In genomic region chr1:155794855-155795254, GRCm38 (mm10) we compare ENCODE assay signal across 26 mouse cellular contexts. TPM values are rescaled to one million over a fixed set of nuclear protein-coding genes. Genes with fewer than 3 reads are reported as not detected.
DNase-seq lines count a peak whose midpoint lies in the region; ATAC-seq and TF ChIP-seq lines count a peak whose summit lies in the region.
"Had no signal": no experiment of that assay in that cellular context is flagged by ENCODE, and none has a peak within 500 bp of the region (broad histone marks: within the 10 kb centered on the region; RNA-seq: fewer than 3 reads in every experiment).

No protein-coding gene starts in this region.

- H3K9ac ChIP-seq in liver, adult 2 months (ENCODE audit: low read depth, low read length) = peak overlapping the region; percentile 5; the same call in 1 of the 2 replicates
- no peak overlapping the region for H3K9ac ChIP-seq in midbrain, embryonic 11.5 days (ENCODE audit: low read length)
- H3K9ac ChIP-seq: embryonic facial prominence, embryonic 12.5 days; forebrain, embryonic 13.5 days; forebrain, embryonic 15.5 days; forebrain, postnatal 0 days had no signal

- H3K27me3 ChIP-seq in liver, adult 2 months (ENCODE audit: control insufficient read depth, insufficient read depth, low read length) = no peaks in the 10 kb centered on the region
- no peaks in the 10 kb centered on the region for H3K27me3 ChIP-seq in midbrain, embryonic 11.5 days (ENCODE audit: control insufficient read depth, insufficient read depth, low read length)
- H3K27me3 ChIP-seq in midbrain, embryonic 10.5 days (ENCODE audit: low read depth, poor library complexity, severe bottlenecking) = no peaks in the 10 kb centered on the region
- H3K27me3 ChIP-seq: CH12.LX; embryonic facial prominence, embryonic 12.5 days; forebrain, embryonic 13.5 days; forebrain, embryonic 15.5 days; Patski had no signal

- H3K27ac ChIP-seq in liver, adult 2 months (replicated peaks; ENCODE audit: insufficient read depth, low read depth, low read length) = peak overlapping the region; percentile 66
- no peak overlapping the region for H3K27ac ChIP-seq in midbrain, embryonic 11.5 days (ENCODE audit: low read depth, low read length)
- no peak overlapping the region for H3K27ac ChIP-seq in midbrain, embryonic 10.5 days (replicated peaks)
- H3K27ac ChIP-seq: embryonic facial prominence, embryonic 10.5 days; embryonic facial prominence, embryonic 12.5 days; forebrain, embryonic 13.5 days; forebrain, embryonic 15.5 days had no signal

- TF ChIP-seq CTCF in liver, adult 2 months (IDR thresholded peaks at IDR 0.05; ENCODE audit: low read depth, low read length) = no peak

- peaks cover 10% of the 10 kb centered on the region; the same call in 1 of the 2 replicates for H3K79me2 ChIP-seq in liver, adult 2 months (ENCODE audit: control insufficient read depth, insufficient read depth, low read length)

- H3K4me2 ChIP-seq in midbrain, embryonic 11.5 days = no peak overlapping the region
- H3K4me2 ChIP-seq: embryonic facial prominence, embryonic 12.5 days; forebrain, embryonic 13.5 days; forebrain, embryonic 15.5 days had no signal

- TF ChIP-seq POLR2A in liver, adult 2 months (IDR thresholded peaks at IDR 0.05; ENCODE audit: extremely low read depth, insufficient read depth, low read length) = no peak

- H3K4me3 ChIP-seq in liver, adult 2 months (ENCODE audit: insufficient read depth, low read depth, low read length) = no peak overlapping the region
- no peak overlapping the region for H3K4me3 ChIP-seq in midbrain, embryonic 11.5 days (ENCODE audit: low read depth, low read length)
- no peak overlapping the region for H3K4me3 ChIP-seq in midbrain, embryonic 10.5 days
- H3K4me3 ChIP-seq: embryonic facial prominence, embryonic 10.5 days; embryonic facial prominence, embryonic 12.5 days; forebrain, embryonic 13.5 days; forebrain, embryonic 15.5 days had no signal

- ATAC-seq in midbrain, embryonic 11.5 days (ENCODE audit: low FRiP score) = no peak
- ATAC-seq: activated CD4-positive, CD25-positive, alpha-beta regulatory T cell, adult 4 months; CD4-positive, CD25-positive, alpha-beta regulatory T cell, adult 4 months; forebrain, embryonic 13.5 days; forebrain, embryonic 15.5 days; forebrain, postnatal 0 days; Patski had no signal

- 13% methylated on average over 6 of the region's 6 CpGs for WGBS in liver, adult 2 months
- 90% methylated on average over 6 of the region's 6 CpGs for WGBS in midbrain, embryonic 11.5 days
- 87% methylated on average over 6 of the region's 6 CpGs for WGBS in midbrain, embryonic 10.5 days

- peaks cover 37% of the 10 kb centered on the region for H3K4me1 ChIP-seq in liver, adult 2 months (ENCODE audit: control insufficient read depth, insufficient read depth, low read length)
- no peaks in the 10 kb centered on the region; the same call in 1 of the 2 replicates for H3K4me1 ChIP-seq in midbrain, embryonic 11.5 days (ENCODE audit: control insufficient read depth, insufficient read depth, low read length)
- H3K4me1 ChIP-seq in midbrain, embryonic 10.5 days = peaks cover 13% of the 10 kb centered on the region
- H3K4me1 ChIP-seq: embryonic facial prominence, embryonic 12.5 days had no signal

- no peaks in the 10 kb centered on the region for H3K9me3 ChIP-seq in midbrain, embryonic 11.5 days (ENCODE audit: control insufficient read depth, low read length)
- H3K9me3 ChIP-seq in midbrain, embryonic 10.5 days (replicated peaks) = no peaks in the 10 kb centered on the region
- H3K9me3 ChIP-seq: embryonic facial prominence, embryonic 10.5 days; embryonic facial prominence, embryonic 12.5 days; forebrain, embryonic 13.5 days; forebrain, embryonic 15.5 days; G1E had no signal

- DNase-seq in adrenal gland, adult 2 months = peak; percentile 41
- DNase-seq in adrenal gland, adult 18-20 months (ENCODE audit: low spot score in 2 of 2) = no peak
- DNase-seq in liver, adult 2 months (ENCODE audit: extremely low read depth, low read depth, low spot score) = peak; percentile 88
- DNase-seq in liver = no peak
- DNase-seq in midbrain, embryonic 11.5 days (ENCODE audit: low spot score, missing footprints) = peak; percentile 21
- DNase-seq in midbrain, embryonic 10.5 days (ENCODE audit: low spot score) = no peak
- DNase-seq: adrenal gland, adult 8-10 months; adrenal gland, postnatal 14 days; B cell, adult 2 months; cerebellum, adult 11-12 months; cerebellum, adult 2 months; cerebellum, adult 9-10 months; cerebellum, postnatal 10 days; cerebellum, postnatal 25 days; forebrain, postnatal 0 days had no signal

- H3K36me3 ChIP-seq in liver, adult 2 months (ENCODE audit: control insufficient read depth, insufficient read depth, low read length) = peaks cover 54% of the 10 kb centered on the region
- no peaks in the 10 kb centered on the region for H3K36me3 ChIP-seq in midbrain, embryonic 11.5 days (ENCODE audit: control insufficient read depth, insufficient read depth, low read length)
- peaks cover 41% of the 10 kb centered on the region for H3K36me3 ChIP-seq in midbrain, embryonic 10.5 days
- H3K36me3 ChIP-seq: G1E had no signal

RNA-seq across cellular contexts. Expression of gene Qsox1, which starts 17.8 kb away (rescaled TPM):
- 10 to 100 TPM; 49.6 to 71.8 TPM for total RNA-seq in adrenal gland, adult 2 months (2021)
- polyA plus RNA-seq in adrenal gland, adult 2 months (2012; rRNA removed) = 66.6 and 82.6 TPM in 2 replicates
- total RNA-seq in adrenal gland, adult 18-20 months (2021) = 10 to 100 TPM; 50.2 to 68.5 TPM
- 221 and 249 TPM in 2 replicates for total RNA-seq in liver, adult 2 months (2014; rRNA removed)
- polyA plus RNA-seq in liver, adult 2 months (2012; rRNA removed) = 475 and 543 TPM in 2 replicates
- 6.6 and 6.8 TPM in 2 replicates for polyA plus RNA-seq in midbrain, embryonic 11.5 days (2014; fragmentation: Nextera tagmentation; extraction: Ambion mirVana)
- 18.0 and 24.2 TPM in 2 replicates for polyA plus RNA-seq in midbrain, embryonic 10.5 days (2016; fragmentation: Nextera tagmentation; extraction: Ambion mirVana)

RNA-seq across cellular contexts. Expression of gene Lhx4, which starts 43.4 kb away (rescaled TPM):
- under 1 TPM in 1 of 2 experiments, not detected in 1; 0.10 TPM for total RNA-seq in adrenal gland, adult 2 months (2021)
- 0.02 TPM in 1 of 2 replicates, not detected in the other for polyA plus RNA-seq in adrenal gland, adult 2 months (2012; rRNA removed)
- total RNA-seq in adrenal gland, adult 18-20 months (2021) = under 1 TPM in 1 of 2 experiments, not detected in 1; 0.06 TPM
- total RNA-seq in liver, adult 2 months (2014; rRNA removed) = not detected in 2 replicates
- polyA plus RNA-seq in liver, adult 2 months (2012; rRNA removed) = not detected in 2 replicates
- 1.7 and 2.2 TPM in 2 replicates for polyA plus RNA-seq in midbrain, embryonic 11.5 days (2014; fragmentation: Nextera tagmentation; extraction: Ambion mirVana)
- 2.2 and 4.6 TPM in 2 replicates for polyA plus RNA-seq in midbrain, embryonic 10.5 days (2016; fragmentation: Nextera tagmentation; extraction: Ambion mirVana)
- total RNA-seq: adrenal gland, postnatal 14 days; adrenal gland, postnatal 36 days; CH12.LX; forebrain, postnatal 0 days had no signal
- polyA plus RNA-seq: cortical plate, adult 2 months; G1E; Patski had no signal

Comparison
In these comparisons a context has a peak if more than half of its experiments do, and no peak if none do; other contexts are left out.
1. DNase-seq: peak in adrenal gland, adult 2 months (single experiment), liver, adult 2 months (single experiment) and midbrain, embryonic 11.5 days (single experiment); none in adrenal gland, adult 18-20 months (0 of 2), liver (single experiment) and midbrain, embryonic 10.5 days (single experiment).